Mouse (Mus musculus) heart, postnatal 36 days (tissue): ENCODE measurements around the gene Lrrk1. TPM values are rescaled to one million over a fixed set of nuclear protein-coding genes. Genes with fewer than 3 reads are reported as not detected.

Experiments used
- microRNA-seq, 2 experiments: library from miRNA; unstranded; fragments of <30 nt; microRNA quantifications; one replicate each; pipeline ENCODE4 v1.2.0; 2021; ENCODE audit warnings: borderline number of aligned reads in 2 of 2
- total RNA-seq, 2 experiments: library from RNA; stranded (reverse); gene quantifications; 2 replicates each; pipeline ENCODE4 v1.2.3; 2021

Gene Lrrk1
- total RNA-seq, 2 experiments from 2014 or later: 10.2 to 10.9 TPM

Small RNA genes within 50 kb of the gene (microRNA-seq; reads per million reads assigned to microRNA genes)
- 0 reads per million in 2 experiments for gene Mir7057

Other genes starting within 250 kb of the Lrrk1 start
- not detected for gene Gm10974, start 22.4 kb downstream of the Lrrk1 start, total RNA-seq
- gene Aldh1a3, start 39.2 kb upstream of the Lrrk1 start, total RNA-seq: 1 to 10 TPM; 1.1 to 1.5 TPM